Mouse (Mus musculus): ENCODE measurements around the gene Gm10447.

DNA sequence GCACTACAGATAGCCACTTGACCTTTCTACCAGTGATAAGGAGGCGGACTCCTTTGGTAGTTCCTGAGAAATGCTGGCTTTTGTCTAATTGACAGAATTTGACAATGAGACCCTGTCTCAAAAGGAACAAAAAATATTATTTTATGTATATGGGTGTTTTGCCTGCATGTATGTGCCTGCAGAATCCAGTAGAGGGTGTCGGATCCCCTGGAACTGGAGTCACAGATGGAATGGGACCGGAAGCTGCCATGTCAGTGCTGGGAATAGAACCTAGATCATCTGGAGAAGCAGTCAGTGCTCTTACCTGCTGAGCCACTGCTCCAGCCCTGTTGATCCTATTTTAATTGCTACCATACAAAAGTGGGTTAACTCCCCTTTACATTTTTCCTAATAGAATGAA lies 15.8 kb upstream of the Gm10447 start:
- TF ChIP-seq CTCF (IDR thresholded peaks at IDR 0.05; ENCODE audit: borderline replicate concordance, insufficient read depth, low read length) (no peak), POLR2A (IDR thresholded peaks at IDR 0.05; ENCODE audit: low read depth, low read length) (no peak)
